Mouse (Mus musculus): ENCODE data around the gene Ndufa13. TPM values are rescaled to one million over a fixed set of nuclear protein-coding genes. Genes with fewer than 3 reads are reported as not detected.
"Not testable (repeated sequence)": the region's sequence is repeated elsewhere in the genome, so short reads cannot be mapped to it uniquely, and the experiment has no call there.

Gene Ndufa13
- total RNA-seq (2021), result 100 to 1,000 TPM; 148 to 155 TPM
- long read RNA-seq, experiment 1, partial matches to known transcripts, result 213 of 214 reads
- long read RNA-seq, experiment 1, other reads (novel, unspliced or antisense), result 1 of 214 reads
- long read RNA-seq, experiment 2, partial matches to known transcripts, result 259 of 263 reads
- long read RNA-seq, experiment 2, other reads (novel, unspliced or antisense), result 4 of 263 reads

DNA sequence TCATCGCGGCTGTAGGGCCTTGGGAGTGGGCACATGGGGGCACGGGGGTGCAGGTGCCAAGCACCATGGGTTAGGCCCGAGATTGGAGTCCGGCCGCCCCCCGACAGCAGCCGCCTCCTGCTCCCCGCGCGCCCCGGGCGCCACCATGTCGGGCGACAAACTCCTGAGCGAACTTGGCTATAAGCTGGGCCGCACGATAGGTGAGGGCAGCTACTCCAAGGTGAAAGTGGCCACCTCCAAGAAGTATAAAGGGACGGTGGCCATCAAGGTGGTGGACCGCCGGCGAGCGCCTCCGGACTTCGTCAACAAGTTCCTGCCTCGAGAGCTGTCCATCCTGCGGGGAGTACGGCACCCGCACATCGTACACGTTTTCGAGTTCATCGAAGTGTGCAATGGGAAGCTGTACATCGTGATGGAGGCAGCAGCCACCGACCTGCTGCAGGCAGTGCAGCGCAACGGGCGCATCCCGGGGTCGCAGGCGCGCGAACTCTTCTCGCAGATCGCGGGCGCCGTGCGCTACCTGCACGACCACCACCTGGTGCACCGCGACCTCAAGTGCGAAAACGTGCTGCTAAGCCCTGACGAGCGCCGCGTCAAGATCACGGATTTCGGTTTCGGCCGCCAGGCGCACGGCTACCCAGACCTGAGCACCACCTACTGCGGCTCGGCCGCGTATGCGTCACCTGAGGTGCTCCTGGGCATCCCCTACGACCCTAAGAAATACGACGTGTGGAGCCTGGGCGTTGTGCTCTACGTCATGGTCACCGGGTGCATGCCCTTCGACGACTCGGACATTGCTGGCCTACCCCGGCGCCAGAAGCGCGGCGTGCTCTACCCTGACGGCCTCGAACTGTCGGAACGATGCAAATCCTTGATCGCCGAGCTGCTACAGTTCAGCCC, at the start of gene Ndufa13, which contains the start of the genes Tssk6 and Yjefn3:
Gene Ndufa13, minus strand, starts transcription at position 396 of the 900 bp plus-strand sequence.
Gene Tssk6, plus strand, starts transcription at position 22 of the 900 bp plus-strand sequence.
Gene Yjefn3, minus strand, starts transcription at position 550 of the 900 bp plus-strand sequence.
- DNase-seq (ENCODE audit: low spot score in 2 of 2), result no peak

DNA sequence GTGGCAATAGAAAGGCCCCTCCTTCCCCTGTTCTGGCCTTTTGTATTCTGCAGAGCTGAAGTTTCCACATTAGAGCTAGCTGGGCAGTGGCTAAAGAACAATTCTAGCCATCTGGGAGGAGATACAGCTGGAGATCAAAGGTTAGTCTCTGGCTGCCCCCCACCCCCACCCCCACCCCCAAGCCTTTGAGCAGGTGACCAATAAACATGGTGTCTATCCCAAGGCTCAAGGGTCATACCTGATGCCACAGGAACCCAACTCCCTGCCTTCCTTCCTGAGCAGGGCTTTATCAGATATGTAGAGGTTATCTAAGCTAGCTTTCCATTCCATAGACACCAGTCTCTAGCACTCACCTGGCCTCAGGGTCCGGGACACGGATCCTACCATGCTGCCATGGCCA, 47.9 kb upstream of the Ndufa13 start:
- DNase-seq (ENCODE audit: low spot score in 2 of 2), result no peak

DNA sequence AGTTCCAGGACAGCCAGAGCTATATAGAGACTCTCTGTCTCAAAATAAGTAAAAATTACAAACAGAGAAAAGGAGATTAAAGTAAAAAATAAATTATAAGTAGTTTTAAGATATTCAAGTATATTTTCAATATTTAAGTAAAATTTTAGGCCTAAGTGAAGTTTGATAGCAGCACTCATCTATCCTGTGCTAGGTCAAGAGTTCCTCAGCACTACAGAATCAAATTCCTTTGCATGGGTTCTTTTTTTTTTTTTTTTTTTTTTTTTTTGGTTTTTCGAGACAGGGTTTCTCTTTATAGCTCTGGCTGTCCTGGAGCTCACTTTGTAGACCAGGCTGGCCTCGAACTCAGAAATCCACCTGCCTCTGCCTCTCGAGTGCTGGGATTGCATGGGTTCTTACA, 40.1 kb upstream of the Ndufa13 start:
- DNase-seq (ENCODE audit: low spot score in 2 of 2), result not testable (repeated sequence)

DNA sequence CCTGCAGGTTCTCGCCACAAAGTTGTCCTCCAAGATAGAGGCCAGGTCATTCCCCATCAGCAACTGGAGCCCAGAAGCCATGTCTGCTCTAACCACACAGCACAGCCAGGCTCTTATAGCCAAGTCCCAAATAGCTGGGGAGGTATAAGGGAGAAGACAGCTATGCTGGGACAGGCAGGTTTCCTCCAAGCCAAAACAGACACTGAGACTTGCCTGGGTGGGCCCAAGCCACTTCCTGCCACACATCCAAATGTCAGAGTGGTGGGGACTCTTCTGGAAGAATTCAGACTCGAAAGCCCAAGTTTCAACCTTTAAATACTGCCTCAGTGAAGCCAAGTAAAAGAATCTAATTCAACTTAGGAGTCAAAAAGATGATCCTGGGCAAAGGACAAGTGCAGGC, 38.0 kb upstream of the Ndufa13 start:
- DNase-seq (ENCODE audit: low spot score in 2 of 2), result no peak

DNA sequence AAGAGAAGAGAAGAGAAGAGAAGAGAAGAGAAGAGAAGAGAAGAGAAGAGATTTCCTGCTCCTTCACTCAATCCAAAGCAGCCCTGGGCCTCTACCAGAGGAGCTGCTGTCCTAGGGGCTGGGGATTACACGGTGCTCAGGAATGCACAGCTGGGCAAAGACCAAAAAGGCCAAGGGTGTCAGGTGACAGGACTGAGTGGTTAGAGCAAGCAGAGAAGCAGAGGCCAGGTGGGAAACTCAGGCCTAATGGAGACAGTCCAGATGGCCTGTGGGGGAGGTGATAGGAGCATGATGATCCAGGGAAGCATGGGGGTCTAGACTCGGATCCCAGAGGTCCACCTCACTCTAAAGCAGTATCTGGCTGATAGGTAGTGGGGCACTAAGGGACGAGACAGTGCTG, 37.3 kb upstream of the Ndufa13 start:
- DNase-seq (ENCODE audit: low spot score in 2 of 2), result no peak

DNA sequence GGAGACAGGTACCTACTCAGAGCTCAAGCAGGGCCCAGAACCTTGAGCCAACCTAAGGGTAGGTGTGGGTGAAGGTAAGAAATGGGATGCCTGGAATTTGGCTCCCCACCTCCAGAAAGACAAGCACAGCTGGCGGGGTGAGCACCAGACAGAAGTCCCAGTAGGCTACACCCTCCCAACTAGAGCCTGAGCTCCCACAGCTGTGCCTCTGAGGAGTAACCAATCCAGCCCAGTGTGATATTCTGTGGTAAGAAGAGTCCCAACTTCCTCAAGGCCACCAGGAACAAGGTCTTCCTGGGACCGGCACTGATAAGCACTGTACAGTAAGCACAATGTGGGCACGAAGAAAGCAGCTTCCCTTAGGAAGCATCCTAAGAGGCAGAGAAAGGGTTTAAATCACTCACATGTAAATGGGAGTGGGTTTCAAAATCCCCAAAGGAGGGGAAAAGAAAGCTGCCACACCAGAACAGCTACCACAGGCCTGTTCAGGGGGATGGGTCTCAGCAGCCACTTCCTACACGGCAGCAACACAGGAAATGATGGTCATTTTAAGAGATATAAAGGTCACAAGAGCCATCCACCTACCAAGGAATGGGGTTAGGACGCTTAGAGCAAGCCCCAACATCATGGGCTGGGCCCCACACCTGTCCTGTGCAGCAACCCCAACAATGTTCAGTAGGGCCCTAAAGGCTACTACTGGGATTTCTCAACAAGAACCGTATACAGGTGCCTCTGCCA, 36.1 kb upstream of the Ndufa13 start:
- no peak for DNase-seq (ENCODE audit: low spot score in 2 of 2)

DNA sequence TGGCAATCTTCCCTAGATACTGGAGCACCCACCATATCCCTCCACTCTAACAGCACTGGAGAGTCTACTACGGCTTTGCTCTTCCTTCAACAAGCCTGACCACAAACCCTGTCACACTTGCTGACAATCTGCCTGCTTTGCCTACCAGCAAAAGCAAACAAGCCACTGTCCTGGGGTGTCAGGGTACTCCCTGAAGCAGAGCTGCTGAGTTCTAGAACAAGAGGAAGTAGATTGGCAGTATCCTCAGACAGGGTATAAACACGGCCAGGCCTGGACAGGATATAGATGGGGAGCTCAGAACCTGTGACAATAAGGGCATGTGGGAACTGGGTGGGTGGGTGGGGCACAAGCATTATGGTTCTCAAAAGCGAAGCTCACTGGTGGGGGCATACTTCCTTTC, 35.1 kb upstream of the Ndufa13 start:
- no peak for DNase-seq (ENCODE audit: low spot score in 2 of 2)

DNA sequence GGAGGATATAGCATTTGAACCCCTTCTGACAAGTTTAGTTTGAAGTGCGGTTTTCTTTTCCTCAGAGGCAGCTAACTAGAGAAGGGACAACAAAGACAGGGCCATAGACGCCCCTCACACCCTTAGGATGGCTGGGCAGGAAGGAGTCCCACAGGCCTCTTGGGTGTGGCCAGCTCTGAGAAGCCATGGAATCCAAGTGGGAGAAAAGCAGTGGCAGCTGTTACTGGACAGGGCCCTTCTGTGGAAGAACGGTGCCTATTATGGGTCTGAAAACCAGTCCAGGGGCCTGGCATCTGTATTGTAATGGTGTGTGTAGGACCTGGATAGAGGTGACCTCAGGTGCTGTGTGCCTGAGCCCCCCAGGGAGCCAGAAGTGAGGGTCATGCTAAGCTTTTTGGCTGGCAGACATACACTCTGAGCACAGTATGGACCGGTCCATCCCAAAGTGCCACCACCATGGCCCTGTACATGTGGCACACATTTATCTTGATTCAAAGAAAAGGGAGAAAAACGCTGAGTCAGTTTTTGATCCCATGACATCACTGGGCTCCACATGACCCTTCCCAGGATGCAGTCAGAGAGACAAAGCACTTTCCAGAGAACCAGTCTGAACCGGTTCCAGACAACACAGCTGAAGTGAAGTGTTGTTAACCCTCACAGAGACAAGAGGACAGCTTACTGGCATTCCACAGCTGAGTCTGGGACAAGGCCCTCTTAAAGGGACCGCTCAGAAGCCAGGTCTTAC, 33.9 kb upstream of the Ndufa13 start:
- no peak for DNase-seq (ENCODE audit: low spot score in 2 of 2)

DNA sequence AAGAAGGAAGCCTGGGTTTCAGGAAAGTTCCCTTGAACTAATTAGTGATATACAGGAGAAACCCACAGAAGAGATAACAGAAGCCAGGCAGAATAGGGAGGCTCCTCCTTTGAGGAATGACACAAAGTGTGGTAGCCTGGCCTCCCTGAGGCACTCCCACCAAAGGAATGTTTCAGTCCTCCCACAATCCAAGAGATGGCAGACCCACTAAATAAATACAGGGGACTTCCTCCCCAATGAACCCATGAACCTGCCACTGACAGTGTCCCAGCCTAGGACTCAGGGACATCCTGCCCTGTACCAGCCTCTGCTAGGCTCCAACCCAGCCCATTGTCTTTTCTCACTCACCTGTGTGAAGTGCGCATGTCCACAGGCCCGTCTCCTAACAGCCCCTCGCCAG, 33.1 kb upstream of the Ndufa13 start:
- DNase-seq (ENCODE audit: low spot score in 2 of 2), result no peak

DNA sequence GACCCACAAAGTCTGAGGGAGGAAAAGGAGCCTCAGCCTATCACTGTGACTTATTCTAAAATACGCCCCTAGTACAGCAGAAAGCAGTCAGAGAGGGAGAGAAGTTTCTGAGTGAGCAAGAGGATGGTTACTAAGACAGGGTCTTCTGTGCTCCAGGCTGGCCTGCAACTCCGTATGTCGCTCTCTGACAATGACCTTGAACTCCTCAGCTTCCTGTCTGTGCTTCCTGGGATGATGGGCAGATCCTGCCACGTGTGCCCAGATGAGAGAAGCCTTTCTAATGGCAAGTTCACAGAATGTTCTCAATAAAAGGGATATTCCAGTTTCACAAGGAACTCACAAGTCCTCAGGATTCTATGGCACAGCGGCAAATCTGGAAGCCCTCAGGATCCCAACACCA, 32.2 kb upstream of the Ndufa13 start:
- DNase-seq (ENCODE audit: low spot score in 2 of 2), result no peak

DNA sequence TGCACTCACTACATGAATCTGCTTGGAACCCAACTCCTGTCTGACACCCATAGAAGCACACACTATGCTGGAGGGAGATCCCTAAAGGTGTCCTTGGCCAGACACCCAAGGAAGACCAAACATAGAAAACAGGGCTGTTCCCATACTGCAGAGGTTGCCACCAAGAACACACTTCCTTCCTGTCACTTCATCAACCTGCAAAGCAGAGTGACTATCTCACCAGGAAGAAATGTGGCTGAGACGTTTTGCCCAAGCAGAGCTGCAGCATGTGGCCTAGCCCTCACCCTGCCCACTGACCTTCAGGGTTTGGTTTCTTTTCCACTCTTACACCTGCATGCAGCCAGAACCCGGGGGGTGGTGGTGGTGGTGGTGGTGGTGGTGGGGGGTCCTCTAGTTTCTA, 31.5 kb upstream of the Ndufa13 start:
- DNase-seq (ENCODE audit: low spot score in 2 of 2), result no peak

DNA sequence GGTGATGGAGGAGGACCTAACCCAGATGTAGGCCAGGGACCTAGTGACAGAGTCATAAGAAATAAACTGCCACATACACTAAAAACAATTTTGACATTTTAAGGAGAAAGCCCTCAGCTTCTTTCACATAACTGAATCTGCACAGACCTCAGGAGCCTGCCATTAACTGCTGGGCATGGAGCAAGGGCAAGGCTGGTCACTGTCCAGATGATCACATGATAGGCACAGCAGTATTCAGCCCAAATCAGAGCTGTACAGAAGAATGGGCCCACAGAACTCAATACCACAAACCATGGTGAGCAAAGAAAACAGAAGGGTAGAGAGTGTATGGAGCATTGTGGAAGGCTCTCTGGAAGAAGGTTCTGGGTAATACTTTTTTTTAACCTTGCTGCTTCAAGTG, 24.5 kb upstream of the Ndufa13 start:
- DNase-seq (ENCODE audit: low spot score in 2 of 2), result no peak

DNA sequence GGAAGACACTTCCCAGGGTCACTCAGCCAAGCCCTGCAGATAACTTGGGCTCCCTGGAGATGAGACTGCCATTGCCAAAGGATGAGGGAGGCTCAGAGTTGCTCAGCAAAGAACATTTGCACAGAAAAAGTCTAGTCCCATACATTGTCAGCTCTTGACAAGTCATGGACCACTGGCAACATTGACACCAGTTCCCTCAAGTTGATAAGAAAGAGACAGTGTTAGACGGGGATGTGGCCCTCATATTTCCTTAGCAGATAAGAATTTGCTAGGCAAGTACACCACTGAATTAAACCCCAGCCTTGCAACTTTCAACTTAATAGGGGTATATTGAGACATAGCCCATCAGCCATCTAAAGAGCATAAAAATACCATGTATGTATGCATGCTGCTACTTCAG, 21.6 kb upstream of the Ndufa13 start:
- DNase-seq (ENCODE audit: low spot score in 2 of 2), result no peak

DNA sequence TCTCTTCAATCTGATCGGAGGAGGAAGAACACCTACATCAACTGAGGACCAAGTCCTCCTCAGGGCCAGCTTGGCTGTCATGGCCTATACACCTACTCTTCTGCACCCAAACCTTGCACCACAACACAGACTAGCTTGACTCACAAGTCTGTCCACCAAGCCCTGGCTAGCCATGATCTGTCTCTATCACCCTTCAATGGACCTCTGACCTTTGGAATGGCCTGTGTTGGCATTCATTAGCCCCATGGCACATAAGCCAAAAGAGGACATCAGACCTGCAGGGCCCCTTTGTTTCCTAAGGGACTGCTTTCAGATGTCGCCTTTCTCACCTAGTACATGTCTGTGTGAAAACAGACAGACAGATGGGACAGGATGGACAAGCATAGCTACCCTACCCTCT, 18.8 kb upstream of the Ndufa13 start:
- DNase-seq (ENCODE audit: low spot score in 2 of 2), result no peak

DNA sequence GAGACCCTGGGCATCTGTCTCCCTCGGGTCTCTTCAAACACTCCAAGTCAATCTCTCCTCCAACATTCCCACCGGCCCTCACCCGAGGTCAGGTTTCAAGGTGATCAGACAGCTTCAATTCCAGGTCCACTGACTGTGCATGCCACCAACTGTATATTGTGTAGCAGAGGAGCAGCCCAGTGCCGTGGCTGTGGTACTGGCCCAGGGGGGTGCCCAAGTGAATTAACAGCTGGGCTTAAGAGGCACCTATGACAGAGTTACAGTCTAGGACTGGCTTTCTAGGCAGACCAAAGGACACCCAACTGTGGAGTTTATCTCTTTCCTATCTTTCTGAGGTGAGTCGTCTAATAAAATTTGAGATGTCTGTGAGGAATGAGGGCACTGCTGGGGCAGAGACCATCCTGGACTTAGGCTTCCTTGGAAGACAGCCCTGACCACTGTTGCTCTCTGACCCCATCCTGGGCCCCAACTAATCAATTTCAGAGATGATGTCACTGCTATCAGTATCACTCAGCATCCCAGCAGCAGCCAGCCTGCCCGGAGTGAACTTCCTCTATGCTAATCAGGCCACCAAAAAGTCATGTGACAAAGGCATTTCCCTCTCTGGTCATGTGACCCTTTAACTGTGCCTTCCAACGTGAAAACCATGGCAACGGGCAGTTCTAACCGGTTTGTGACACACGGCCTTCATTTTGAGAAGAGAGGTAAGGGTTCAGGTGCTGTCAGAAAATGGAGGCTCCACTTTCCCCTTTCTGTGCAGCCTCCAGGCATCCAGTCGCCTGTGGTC, 17.7 kb upstream of the Ndufa13 start:
- DNase-seq (ENCODE audit: low spot score in 2 of 2), result no peak

DNA sequence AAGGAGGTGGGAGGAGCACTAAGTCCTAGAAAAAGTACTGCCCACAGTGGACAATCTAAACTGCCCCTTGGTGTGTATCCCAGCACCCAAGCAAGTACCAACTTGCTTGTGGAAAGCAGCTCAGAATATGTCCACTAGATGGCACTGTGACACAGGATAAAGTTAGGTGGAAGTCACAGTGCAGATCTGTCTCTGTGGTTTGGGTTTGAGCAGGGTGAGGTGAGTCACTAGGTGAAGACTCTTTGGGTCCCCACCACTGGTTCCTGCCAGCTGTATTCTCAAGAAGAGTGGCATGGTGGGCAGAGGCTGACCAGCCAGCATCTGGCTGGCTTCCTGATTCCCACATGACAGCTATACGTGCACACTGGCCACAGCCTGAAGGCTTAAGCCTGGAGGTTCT, 16.7 kb upstream of the Ndufa13 start:
- peak; percentile 79 to 82 for DNase-seq (ENCODE audit: low spot score in 2 of 2)

DNA sequence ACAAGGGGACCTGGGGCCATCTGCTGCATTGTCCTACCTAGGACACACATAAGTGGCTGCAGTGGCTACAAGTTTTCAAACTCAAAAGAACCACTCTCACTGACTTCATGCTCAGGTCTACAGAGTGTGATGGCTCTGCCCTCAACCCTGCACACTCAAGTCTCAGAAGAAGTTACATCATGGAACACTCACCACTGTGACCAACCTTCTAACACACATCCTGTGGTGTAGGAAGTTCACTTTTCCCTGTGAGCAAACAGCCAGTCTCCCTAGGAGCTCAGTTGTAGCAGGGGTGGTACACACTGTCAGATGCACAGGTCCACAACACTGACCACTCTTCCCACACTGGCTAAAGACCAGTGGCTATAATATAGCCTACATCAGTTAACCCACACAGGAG, 16.1 kb upstream of the Ndufa13 start:
- DNase-seq (ENCODE audit: low spot score in 2 of 2), result no peak

DNA sequence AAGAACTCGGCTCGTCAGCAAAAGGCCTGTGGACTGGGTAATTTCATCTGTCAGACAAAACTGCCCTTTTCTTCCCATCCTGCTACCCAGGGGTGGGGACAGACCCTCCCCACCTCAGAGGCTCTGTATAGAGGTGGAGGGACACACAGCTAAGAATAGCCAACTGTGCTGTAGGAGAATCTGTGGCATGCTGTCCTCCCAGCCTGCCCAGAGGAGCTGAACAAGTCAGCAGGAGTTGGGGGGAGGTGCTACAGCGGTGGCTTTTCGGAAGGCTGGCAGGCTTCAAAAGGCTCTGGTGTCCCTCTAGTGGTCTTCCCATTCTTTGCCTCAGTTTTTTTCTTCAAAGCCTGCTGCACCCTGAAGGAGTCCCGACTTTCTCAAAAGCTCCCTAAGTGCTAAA, 13.4 kb upstream of the Ndufa13 start:
- peak in 1 of 2 experiments; percentile 52 for DNase-seq (ENCODE audit: low spot score in 2 of 2)

DNA sequence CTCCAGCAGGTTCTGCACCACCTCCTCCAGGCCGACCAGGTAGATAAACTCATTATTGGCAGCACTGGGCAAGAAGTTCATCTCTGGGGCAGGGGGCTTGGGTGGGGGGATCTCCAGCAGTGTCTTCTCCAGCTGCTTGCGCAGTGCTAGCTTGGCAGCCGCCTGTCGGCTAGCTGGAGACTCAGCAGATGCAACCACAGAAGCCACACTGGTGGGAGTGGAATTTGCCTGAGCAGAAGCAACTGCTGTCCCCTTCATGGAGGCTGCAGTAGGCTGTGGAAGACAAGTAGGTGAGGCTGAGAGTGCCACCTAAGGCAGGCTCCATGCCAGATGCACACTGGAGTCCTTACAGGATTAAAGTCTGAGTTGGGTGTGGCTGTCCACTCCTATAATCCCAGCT, 12.2 kb upstream of the Ndufa13 start:
- no peak for DNase-seq (ENCODE audit: low spot score in 2 of 2)

DNA sequence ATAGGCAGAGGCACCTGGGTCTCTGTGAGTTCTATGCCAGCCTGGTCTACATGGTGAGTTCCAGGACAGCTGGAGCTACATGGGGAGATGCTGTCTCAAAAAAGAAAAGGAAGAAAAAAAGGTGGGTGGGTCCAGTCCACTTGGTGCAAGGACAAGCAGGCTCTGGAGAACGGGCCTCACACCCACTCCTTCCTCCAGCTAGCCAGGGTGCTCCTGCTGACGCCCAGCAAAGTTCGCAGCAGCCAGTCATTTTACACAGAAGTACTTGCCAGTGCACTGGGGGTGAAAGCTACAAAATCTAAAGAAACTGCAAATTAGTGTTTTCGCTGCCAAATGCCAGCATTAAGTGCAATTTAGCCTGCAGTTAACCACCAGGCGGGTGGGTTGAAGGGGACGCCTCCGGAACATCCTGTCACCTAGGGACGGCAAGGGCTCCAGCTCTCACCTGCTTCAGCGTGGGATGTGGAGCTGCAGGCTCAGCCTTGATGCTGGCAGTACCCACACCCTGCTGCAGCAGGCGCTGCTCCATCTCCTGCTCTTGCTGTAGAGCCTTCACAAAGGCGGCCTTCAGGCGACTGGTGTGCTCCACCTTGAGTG, 10.2 kb upstream of the Ndufa13 start:
- DNase-seq (ENCODE audit: low spot score in 2 of 2), result peak; percentile 61 to 70
